Mouse (Mus musculus) retina, adult 2 months (tissue): ENCODE measurements around the gene Gpr153.

Source experiments
- DNase-seq: peaks from one replicate; pipeline ENCODE4 v3.0.0-alpha.2; 2012; ENCODE audit warnings: low read depth, low spot score

The Gpr153 gene

GRCm38 (mm10) chr4:152264867-152265568, 9.0 kb upstream of the Gpr153 start:
- DNase-seq: no peak

DNA sequence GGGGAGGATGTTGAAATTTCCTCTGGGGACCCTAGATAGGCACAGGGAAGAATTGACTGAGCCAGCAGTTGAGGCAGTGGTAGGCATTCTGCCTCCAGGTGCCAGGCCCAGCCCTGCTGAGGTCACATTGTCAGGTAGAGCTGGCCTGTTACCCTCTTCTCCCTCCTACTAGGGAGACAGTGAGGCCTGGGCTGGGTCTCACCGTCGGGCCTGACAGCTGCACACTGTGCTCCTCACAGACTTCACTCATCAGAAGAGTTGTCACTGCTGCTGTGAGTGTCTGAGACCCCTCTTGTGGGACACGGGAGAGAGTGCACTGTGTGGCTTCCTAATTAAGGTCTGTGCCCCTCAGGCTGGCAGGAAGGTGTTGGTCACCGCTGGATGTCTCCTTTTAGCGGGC, 8.2 kb upstream of the Gpr153 start:
- no peak for DNase-seq

DNA sequence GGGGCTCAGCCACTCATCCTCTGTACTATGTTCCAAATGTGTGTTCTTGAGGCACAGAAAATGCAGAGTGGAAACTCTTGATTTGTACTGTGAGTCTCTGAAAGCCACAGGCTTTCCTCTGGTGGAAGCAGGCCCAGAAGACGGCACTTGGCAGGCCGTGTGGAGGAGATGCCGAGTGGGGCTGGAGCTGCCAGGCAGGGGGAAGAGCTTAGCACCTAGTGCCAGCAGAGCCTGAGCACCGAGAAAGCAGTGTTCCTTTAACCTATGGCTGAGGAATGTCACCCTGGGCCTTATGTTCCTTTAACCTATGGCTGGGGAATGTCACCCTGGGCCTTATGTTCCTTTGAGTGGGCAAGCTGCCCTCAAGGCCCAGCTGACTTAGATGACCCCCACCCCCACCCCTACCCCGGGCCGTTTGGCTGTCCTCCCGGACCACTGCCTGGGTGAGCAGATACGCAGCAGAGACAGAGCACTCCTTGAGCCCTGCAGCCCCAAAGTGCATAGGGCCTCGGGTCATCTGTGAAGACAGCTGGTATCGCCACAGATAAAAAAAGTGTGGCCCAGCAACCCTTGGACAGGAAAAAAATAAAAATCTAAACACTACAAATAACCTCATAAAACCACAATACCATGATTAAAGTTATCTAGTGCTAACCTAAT, 7.7 kb upstream of the Gpr153 start:
- DNase-seq: no peak

DNA sequence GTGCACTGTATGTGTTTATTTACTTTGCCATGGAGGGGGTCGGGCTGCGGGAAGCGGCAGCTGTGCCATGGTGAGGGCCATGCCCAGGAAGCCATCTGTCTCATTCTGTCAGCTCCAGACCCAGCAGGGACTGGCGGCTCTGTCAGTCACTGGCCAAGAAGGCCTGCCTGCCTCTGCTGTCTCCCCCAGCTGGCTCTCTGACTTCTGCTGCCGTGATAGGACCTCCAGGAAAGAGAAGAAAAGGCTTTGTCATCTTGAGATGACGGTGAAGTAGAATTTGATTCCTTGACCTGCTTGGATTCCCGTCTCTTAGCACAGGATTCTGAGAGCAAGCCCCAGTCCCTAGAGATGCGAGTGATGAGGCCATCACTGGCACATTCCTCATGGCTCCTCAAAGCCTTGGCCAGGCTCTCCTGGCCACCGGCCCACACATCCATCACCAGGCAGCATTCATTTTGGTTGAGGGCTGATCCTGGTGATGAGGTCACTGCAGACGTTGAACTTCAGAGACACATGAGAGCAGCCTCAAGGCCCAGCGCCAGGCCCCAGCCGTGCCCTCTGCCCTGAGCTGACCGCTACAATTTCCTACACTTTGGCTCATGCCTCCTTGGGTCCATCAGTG, 6.2 kb upstream of the Gpr153 start:
- DNase-seq: no peak

DNA sequence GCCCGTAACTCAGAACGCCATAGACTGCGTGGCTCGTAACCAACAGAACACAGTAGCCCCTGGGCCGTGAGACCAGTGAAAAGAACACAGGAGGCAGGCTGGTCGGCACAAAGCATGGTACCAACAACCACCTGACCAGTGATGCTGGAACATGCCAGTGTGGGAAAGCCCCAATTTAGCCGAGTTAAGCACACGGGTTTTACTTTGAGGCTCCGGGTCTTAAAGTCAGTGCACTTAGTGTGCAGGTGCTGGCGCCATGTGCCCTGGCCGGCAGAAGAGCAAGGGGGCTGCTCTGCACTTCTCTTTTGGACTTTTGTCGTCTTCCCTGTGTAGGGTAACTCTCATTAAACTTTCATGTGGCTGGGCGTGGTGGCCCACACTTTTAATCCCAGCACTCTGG, 4.1 kb upstream of the Gpr153 start:
- no peak for DNase-seq

- DNase-seq: no peak
Observed at GRCm38 (mm10) chr4:152270599-152270998, 3.4 kb upstream of the Gpr153 start.

- no peak for DNase-seq
Observed at GRCm38 (mm10) chr4:152271334-152271733, 2.7 kb upstream of the Gpr153 start.

DNA sequence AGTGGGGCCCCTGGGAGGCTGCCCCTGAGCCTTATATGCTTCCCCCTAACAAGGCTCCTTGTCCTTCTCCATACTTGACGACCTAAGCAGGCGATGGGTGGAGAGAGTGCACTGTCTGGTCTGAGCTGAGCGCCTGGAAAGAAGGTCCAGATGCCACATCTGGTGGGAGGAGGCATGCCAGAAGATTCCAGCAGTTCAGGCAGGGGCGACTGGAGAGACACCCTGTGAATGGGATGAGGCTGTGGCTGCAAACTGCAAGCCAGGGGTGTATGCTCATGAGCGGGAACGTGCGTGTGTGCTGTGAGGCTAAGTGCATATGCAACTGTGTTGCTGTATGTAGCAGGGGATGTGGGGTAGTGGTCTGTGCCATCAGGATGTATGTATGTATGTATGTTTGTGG, 2.0 kb upstream of the Gpr153 start:
- DNase-seq: no peak

DNA sequence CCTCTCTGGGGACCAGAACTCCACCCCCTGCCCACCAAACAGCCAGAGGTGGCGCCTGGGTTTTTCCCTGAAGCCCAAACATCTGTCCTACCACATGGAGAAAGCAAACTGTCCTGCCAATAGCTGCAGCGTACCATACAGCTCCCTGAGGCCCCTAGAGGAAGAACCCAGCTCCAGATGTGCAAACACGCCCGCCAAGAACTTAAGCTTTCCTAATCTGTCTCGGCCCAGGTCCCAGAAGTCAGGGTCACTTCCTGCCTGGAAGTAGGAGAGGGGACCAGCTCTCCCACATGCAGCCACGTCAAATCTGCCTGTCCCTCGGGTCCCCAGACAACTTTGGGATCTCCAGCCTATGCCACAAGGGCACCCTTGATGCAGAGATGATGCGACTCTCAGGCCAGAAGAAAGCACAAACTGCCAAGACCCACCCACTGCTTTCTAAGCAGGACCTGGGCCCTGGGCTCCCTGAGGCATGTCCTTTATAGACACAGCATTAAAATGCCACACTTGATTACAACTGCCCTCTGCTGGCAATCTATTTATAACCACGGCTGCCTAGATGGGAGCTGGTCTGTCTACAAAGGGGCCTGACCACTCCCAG, 1.5 kb upstream of the Gpr153 start:
- DNase-seq: no peak

DNA sequence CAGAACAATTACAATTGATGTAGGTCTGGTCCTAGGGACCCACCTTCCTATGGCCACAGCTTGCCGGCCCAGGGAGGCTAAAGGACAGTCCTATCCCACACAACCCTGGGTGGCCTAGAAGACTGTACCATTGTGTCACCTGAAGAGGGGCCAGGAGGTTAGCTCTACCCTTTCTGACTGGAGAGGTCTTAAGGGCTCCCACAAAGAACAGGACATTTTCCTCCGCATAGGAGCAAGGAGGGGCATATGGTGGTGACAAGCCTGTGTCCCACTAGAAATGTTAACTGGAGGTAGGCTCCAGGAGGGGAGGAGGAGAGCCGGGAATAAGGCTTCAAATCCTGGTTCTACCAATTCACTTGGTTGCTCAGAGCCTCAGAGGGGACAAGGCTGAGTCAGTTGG, 841 bp upstream of the Gpr153 start:
- DNase-seq: no peak

DNA sequence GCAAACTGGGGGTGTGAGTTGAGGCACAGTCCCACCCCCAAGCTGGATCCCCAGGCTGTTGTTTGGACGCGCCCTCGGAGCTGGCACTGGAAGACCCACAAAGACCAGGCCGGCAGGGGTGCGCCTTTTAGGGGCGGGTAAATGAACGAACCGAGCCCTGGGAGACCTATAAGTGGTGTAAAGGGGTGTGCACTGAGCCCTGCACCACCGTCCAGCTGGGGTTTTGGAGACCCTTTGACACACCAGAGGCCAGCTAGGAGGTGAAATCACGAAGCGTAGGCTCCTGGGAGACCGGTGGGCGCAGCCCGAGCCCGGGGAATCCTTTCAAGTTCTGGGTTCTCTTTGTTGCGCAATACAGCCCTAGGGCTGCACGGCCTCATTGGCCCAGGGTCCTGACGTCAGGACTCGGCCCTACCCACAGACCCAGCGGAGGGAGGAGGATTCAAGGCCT, 674 bp downstream of the Gpr153 start:
- DNase-seq: no peak

DNA sequence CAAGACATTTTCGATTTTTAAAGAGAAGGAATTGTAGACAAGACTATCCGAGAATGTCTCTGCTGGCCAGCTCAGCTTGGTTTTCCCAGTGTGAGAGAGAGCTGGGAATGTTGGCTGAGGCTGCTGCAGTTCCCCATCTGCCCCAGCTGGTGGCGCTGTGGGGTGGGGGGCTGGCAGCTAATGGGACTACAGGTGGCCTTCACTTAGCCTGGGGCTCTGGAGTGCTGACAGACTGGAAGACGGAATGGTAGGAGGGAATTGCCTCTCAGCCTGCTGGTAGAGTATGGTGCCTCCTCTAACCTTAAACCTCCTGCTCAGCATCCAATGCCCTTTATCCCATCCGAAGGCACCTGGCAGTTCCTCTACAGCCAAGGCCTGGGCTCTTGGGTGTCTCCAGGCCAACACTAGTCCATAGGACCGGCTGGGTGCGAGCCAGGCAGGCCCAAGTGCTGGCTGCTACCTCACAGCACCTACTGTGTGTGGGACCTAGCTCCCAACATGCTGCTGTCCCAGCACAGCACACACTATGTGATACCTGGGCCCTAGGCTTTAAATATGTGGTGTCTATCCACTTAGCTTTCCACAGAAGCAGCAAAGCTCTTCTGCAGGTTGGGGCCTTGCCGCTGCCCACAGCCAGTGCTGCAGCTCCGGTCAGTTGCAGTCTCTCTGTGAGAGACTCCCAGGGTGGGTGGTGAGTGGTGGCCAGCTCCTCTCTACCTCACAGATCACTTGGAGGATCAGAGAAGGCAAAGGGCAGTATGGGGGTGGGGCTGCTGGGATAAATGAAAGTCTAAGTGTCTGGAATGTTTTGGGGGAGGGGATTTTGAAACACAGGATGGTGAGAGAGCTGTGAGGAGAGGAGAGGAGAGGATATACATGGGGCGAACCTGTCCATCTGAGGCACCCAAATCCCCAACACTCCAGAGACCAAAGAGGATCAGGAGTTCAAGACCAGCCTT, 2.6 kb downstream of the Gpr153 start:
- no peak for DNase-seq

GRCm38 (mm10) chr4:152277916-152278315, 3.9 kb downstream of the Gpr153 start:
- DNase-seq: no peak

- no peak for DNase-seq
Observed at GRCm38 (mm10) chr4:152278986-152279385, 5.0 kb downstream of the Gpr153 start.

DNA sequence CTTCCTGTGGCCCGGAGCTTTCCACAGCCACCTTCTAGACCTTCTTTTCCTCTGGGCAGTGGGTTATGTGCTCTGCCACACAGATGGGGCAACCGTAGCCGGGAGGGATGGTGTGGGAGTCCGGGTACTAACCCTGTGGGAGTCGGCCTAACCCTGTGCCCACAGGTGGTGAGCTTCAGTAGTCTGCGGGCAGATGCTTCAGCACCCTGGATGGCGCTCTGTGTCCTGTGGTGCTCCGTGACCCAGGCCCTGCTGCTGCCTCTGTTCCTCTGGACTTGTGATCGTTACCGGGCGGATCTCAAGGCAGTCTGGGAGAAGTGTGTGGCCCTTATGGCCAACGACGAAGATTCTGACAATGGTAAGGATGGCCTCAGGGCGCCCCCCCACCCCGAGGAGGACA, 7.6 kb downstream of the Gpr153 start:
- no peak for DNase-seq

GRCm38 (mm10) chr4:152282721-152283120, 8.7 kb downstream of the Gpr153 start:
- no peak for DNase-seq

DNA sequence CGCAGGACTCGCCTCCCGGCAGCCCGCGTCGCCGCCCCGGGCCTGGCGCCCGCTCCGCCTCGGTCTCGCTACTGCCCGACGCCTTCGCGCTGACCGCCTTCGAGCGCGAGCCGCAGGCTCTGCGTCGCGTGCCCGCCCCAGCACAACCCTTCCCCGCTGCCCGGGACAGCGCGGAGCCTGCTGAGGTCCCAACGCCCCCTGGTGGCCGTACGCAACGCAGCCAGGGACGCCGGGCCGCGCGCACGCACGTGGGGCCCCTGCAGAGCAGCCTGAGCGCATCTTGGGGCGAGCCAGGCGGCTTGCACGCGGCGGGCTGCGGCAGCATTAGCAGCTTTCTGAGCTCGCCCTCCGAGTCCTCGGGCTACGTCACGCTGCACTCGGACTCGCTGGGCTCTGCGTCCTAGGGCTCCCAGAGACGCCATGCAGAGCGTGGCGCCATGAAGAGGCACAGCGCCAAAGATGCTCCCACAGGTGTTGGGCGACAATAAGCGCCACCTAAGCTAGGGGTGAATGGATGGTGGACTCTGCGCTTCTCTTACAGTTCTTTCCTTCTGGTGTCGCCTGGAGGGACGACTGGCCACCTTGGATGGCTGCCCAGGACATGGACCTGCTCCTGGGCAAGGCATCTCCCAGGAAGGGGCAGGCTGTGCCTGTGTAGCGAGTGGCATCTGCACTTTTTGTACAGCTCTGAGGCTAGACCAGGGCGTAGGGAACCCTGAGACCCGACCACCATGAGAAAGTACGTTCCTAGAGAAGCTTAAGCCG, 9.3 kb downstream of the Gpr153 start:
- peak; percentile 74 for DNase-seq

GRCm38 (mm10) chr4:152285505-152285904, 11.5 kb downstream of the Gpr153 start:
- no peak for DNase-seq

DNA sequence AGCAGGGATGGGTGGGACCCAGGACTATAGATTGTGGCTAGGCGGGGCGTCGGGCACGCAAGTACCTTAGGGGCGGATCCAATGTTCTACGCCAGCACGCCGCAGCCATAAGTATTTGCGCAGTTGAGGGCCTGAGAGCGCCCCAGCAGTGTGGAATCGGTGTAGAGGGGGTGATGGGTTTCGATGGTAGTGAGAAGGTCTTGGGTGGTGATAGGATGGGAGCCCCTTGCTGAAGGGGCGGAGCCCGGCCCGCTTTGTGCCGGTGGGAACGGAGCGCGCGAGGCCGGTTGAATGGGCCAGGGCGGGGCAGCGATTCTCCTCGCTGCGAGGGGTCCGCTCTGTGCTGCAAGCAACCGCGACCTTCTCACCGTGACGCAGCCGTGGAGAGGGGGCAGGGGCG, 12.2 kb downstream of the Gpr153 start:
- DNase-seq: no peak

DNA sequence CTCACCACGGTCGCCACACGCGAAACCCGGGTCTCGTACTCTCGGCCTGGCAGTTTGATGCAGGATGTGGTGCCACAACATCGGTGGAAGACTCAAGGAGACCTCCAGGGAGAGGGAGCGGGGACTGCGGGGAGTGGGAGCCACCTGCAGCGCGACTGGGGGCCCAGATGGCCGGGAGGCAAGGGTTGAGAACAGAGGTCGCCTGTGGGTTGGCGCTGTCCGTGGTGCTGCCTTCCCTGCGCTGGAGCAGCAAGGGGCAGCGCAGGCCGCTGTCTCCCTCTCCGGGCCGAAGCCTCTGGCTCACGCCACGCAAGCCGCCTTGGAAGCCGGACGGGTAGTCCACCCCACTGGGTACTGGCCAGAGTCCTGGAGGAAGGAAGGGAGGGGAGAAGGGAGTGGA, 12.9 kb downstream of the Gpr153 start:
- no peak for DNase-seq
